Mouse (Mus musculus) heart, postnatal 0 days (tissue): ENCODE results near the gene Asb7. TPM values are rescaled to one million over a fixed set of nuclear protein-coding genes. Genes with fewer than 3 reads are reported as not detected.

Experiments
- ATAC-seq: fragments of 200-750 bp; cut with Nextera tagmentation; 2 replicates; pipeline ENCODE4 v1.8.0; 2017; ENCODE audit warnings: low read depth, moderate number of reproducible peaks, moderate library complexity; ENCODE audit not compliant: insufficient read depth
- DNase-seq: peaks from one replicate; pipeline ENCODE4 v3.0.0-alpha.2; 2016; ENCODE audit warnings: low spot score
- H3K27ac ChIP-seq: fragments of 300-500 bp; sonication (generic); 2 replicates; pipeline ENCODE4 v1.5.1; 2014; ENCODE audit warnings: low read depth, mild to moderate bottlenecking
- H3K27me3 ChIP-seq: fragments of 300-500 bp; sonication (generic); 2 replicates; pipeline ENCODE4 v1.6.1; 2014; ENCODE audit warnings: low read length, mixed read lengths; ENCODE audit not compliant: control insufficient read depth, insufficient read depth
- H3K36me3 ChIP-seq: fragments of 300-500 bp; sonication (generic); replicated peaks from 2 replicates; pipeline ENCODE4 v1.6.1; 2014; ENCODE audit warnings: low read length, mixed read lengths; ENCODE audit not compliant: control insufficient read depth, insufficient read depth
- H3K4me1 ChIP-seq: fragments of 300-500 bp; sonication (generic); 2 replicates; pipeline ENCODE4 v1.6.1; 2014; ENCODE audit warnings: antibody characterized with exemption; ENCODE audit not compliant: control insufficient read depth, insufficient read depth
- H3K4me2 ChIP-seq: fragments of 300-500 bp; sonication (generic); 2 replicates; pipeline ENCODE4 v1.6.1; 2014; ENCODE audit warnings: low read depth, mild to moderate bottlenecking, low read length, moderate library complexity
- H3K4me3 ChIP-seq: fragments of 300-500 bp; sonication (generic); 2 replicates; pipeline ENCODE4 v1.5.1; 2014; ENCODE audit warnings: low read depth, low read length
- H3K9ac ChIP-seq: fragments of 300-500 bp; sonication (generic); replicated peaks from 2 replicates; pipeline ENCODE4 v1.6.1; 2014; ENCODE audit warnings: low read depth, low read length, mixed read lengths
- H3K9me3 ChIP-seq: fragments of 300-500 bp; sonication (generic); replicated peaks from 2 replicates; pipeline ENCODE4 v1.6.1; 2016; ENCODE audit warnings: low read length; ENCODE audit not compliant: control insufficient read depth
- CTCF ChIP-seq: IDR thresholded peaks from 2 replicates; pipeline ENCODE4 v1.5.1; 2016; ENCODE audit warnings: antibody characterized with exemption, control low read depth, low read depth
- EP300 ChIP-seq: IDR thresholded peaks from 2 replicates; pipeline ENCODE4 v1.6.1; 2016; ENCODE audit warnings: antibody characterized with exemption, low read depth
- WGBS: fragments of 180-500 bp; shearing (Covaris S2); extraction: QIAGEN DNeasy Blood & Tissue Kit; methylation state at CpG from one replicate; pipeline ENCODE4 v1.1.7; 2014; 5-methylcytosine and 5-hydroxymethylcytosine counted together
- polyA plus RNA-seq: library from polyadenylated mRNA; unstranded; fragments of >200 nt; fragmentation: Nextera tagmentation; extraction: Ambion mirVana; gene quantifications from 2 replicates; pipeline ENCODE4 v1.2.1, GENCODE M21; 2015
- total RNA-seq: library from RNA; depleted of rRNA; stranded (reverse); fragments of >200 nt; gene quantifications from 2 replicates; pipeline ENCODE4 v1.2.3, GENCODE M21; 2014; ENCODE audit warnings: low replicate concordance

Asb7 gene
- total and polyA plus RNA-seq, 2 experiments from 2014 or later = 6.5 to 10.8 TPM

DNA sequence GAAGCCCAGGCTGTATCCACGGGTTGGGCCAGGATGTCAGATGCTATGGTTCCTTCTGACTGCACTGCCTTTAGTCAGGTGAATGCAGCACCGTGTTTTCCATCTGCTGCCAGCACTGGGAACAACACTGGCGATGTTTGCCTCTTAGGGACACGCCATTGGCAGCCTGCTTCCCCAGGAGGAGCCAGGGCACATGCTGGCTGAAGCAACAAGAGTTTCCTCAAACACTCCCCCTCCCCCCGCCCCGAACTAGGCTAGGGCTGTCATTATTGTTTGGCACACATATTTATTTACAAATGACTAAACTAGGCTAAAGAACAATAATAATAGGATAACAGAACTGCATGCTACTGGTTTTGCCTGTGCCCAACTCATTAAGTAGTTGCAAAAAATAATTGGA, 56.0 kb downstream of the Asb7 start:
- Histone ChIP-seq H3K4me2 (no peak overlapping the region), H3K4me3 (no peak overlapping the region), H3K27me3 (no peaks in the 10 kb centered on the region), H3K36me3 (no peaks in the 10 kb centered on the region), H3K4me1 (no peaks in the 10 kb centered on the region), H3K9ac (no peak overlapping the region), H3K27ac (no peak overlapping the region), H3K9me3 (no peaks in the 10 kb centered on the region)
- no peak for ATAC-seq
- TF ChIP-seq EP300 = no peak
- no peak for TF ChIP-seq CTCF
- no peak for DNase-seq
- WGBS = 69% methylated on average over 6 of the region's 6 CpGs

DNA sequence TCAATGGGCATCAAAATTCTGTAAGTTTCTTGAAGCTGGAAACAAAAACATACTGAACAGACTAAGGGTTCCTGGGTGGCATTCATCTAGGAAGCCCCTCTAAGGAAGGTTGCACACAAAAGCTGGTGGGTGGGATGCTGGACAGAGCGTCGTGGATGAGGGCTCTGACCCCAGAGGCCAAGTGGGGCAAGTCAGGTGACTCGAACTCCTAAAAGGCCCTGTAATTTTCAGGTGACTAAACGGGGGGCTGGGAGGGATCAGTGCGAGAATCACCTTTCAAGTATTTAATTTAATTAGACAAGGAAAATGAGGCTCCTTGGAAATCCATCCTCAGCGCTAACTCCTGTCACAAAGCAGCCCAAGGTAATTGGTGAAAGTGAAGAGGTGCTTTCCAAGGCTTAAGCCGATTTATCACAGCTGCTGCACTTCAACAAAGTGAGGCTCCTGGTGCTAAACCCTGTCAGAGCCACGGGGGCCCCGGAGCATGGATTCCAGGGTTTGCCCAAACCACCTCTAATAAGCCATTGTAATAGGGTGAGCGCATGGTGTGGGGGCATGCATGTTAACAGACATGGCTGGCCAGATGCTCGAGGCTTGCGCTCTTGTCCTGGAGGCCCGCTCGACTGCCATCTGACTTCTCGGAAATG, 59.1 kb downstream of the Asb7 start:
- Histone ChIP-seq H3K36me3 (no peaks in the 10 kb centered on the region), H3K27ac (no peak overlapping the region), H3K27me3 (no peaks in the 10 kb centered on the region), H3K9me3 (no peaks in the 10 kb centered on the region), H3K4me2 (no peak overlapping the region), H3K4me3 (no peak overlapping the region), H3K9ac (no peak overlapping the region), H3K4me1 (no peaks in the 10 kb centered on the region)
- 75% methylated on average over 15 of the region's 15 CpGs for WGBS
- ATAC-seq (no peak), DNase-seq (no peak)
- TF ChIP-seq EP300 (no peak), CTCF (no peak)

DNA sequence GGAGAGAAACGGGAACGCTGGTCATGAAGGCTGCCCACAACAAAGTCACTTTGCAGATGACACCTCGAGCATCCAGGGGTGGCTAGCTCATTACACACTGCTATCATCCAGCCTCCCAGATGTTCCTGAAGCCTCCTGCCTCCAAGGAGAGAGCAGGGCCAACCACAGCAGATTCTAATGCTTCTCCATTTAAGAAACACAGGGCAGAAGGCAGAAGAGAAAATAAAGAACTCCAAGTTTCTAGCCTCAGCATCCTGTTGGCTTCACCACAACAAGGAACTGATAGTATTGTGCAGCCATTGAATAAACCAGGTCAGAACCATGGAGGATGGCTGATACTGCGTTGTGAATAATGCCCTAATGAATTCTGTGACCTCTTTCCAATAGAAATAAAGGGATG, 60.0 kb downstream of the Asb7 start:
- no peak for ATAC-seq
- no peak overlapping the region for H3K4me2 ChIP-seq
- no peak for DNase-seq
- H3K4me3 ChIP-seq = no peak overlapping the region
- H3K27ac ChIP-seq = no peak overlapping the region
- no peaks in the 10 kb centered on the region for H3K36me3 ChIP-seq
- no peaks in the 10 kb centered on the region for H3K27me3 ChIP-seq
- no peak for TF ChIP-seq EP300
- TF ChIP-seq CTCF = no peak
- no peaks in the 10 kb centered on the region for H3K9me3 ChIP-seq
- WGBS = 71% methylated on average over 4 of the region's 4 CpGs
- H3K4me1 ChIP-seq = no peaks in the 10 kb centered on the region
- no peak overlapping the region for H3K9ac ChIP-seq

DNA sequence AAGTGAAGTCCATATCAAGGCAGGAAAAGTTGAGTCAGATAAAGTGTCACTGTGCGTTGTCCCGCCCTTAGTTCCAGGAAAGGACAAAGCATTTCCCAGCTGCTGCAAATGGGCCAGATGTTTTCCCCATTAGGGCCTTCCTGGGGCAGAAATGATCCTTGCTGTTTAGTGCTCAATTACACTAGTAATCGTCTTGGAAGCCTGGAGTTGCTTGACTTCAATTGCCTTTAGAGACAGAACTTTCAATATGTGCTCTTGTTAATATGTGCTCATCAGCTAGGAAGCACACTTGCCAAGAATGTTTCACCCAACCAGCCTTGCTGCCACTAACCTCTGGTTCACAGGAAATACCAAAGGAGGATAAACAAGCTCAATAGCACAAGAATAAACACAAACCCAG, 66.0 kb downstream of the Asb7 start:
- Histone ChIP-seq H3K36me3 (no peaks in the 10 kb centered on the region), H3K27ac (peak overlapping the region; percentile 36), H3K9ac (no peak overlapping the region), H3K4me3 (no peak overlapping the region), H3K4me2 (no peak overlapping the region), H3K27me3 (no peaks in the 10 kb centered on the region), H3K9me3 (no peaks in the 10 kb centered on the region), H3K4me1 (no peaks in the 10 kb centered on the region)
- DNase-seq (peak; percentile 73), ATAC-seq (peak; percentile 79)
- TF ChIP-seq EP300 = peak; percentile 55; the same call in 1 of the 2 replicates
- no peak for TF ChIP-seq CTCF
- 47% methylated on average over 3 of the region's 3 CpGs for WGBS

DNA sequence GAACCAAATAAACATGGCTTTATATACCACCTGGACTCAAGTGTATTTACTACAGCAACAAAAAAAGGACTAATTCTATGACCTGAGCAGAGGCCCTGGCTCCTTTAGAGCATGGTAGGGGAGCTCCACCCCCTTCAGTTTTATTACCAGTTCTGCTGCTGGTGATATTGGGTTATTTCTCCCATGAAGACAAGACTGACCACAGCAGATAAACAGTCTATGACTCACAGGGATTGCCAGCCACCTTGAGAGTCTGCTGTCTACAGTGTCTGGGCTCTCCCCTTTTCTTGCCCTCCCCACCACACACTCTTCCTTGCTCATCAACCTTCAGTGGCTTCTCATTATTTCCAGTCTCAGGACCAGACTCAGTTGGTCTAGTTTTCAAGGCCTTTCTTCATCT, 87.5 kb downstream of the Asb7 start:
- Histone ChIP-seq H3K9ac (no peak overlapping the region), H3K36me3 (no peaks in the 10 kb centered on the region), H3K27me3 (no peaks in the 10 kb centered on the region), H3K9me3 (no peaks in the 10 kb centered on the region), H3K4me2 (no peak overlapping the region), H3K27ac (no peak overlapping the region), H3K4me1 (no peaks in the 10 kb centered on the region), H3K4me3 (no peak overlapping the region)
- DNase-seq (no peak), ATAC-seq (no peak)
- TF ChIP-seq EP300 = no peak
- no peak for TF ChIP-seq CTCF
